Mouse (Mus musculus): Measurements from ENCODE around the gene Prpf6. TPM values are rescaled to one million over a fixed set of nuclear protein-coding genes. Genes with fewer than 3 reads are reported as not detected.

The Prpf6 gene
- total and polyA plus RNA-seq, 3 experiments = 58.7 to 69.4 TPM; not detected in 1

DNA sequence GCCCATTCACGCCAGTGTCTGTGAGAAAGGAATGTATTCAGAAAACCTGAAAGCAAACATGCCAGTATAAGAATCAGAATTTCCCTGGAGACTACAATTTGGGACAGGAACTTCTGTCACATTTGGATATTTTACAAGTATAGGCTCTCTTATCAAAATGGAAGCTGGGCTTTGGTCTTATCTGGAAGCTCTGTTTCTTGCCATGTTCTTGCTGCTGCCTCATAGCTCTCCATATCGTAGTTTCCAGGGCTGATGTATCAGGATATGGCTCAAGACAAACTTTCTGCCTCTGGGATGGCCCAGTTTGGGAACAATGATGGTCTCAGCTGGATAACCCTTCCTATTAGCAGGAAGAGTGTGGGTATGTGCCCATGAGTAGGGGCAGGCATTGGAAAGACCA lies 15.1 kb upstream of the Prpf6 start (continued):
- no peak for TF ChIP-seq UBTF (IDR thresholded peaks at IDR 0.05; ENCODE audit: borderline replicate concordance, insufficient read depth, low read depth, low read length)

DNA sequence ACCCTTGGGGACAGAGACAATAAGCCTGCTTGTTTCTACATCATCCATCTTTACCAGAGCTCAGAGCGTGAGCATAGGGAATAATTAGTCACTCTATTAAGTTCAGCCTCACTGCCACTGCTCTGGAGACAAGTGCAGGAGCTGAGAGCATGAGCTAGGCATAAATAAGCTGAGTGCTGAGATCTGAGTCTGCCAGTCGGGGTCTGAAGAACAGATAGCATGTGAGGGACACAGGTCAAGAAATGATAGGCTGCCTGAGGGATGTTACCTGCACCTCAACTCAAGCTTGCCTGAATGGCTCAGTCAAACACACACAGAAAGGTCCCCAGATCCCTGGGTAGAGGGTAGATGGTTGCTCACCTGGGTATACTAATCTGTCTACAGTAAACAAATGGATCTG lies 14.5 kb upstream of the Prpf6 start:
- no peak for DNase-seq (ENCODE audit: low read depth, low spot score)
- Histone ChIP-seq H3K36me3 (ENCODE audit: control insufficient read depth in 1 of 2, insufficient read depth in 2 of 2, low read length in 2 of 2) (peaks cover 0 to 21% of the 10 kb centered on the region in 2 experiments; a peak in 2 of 4 replicates), H3K4me3 (ENCODE audit: control insufficient read depth in 1 of 2, insufficient read depth in 1 of 2, low read depth in 2 of 2, low read length in 2 of 2) (no peak overlapping the region), H3K79me2 (ENCODE audit: control insufficient read depth, insufficient read depth, low read length, poor library complexity) (peaks cover 8% of the 10 kb centered on the region), H3K27ac (ENCODE audit: control insufficient read depth, low read depth, low read length) (no peak overlapping the region), H3K9me3 (replicated peaks; ENCODE audit: insufficient read depth, low read length) (no peaks in the 10 kb centered on the region), H3K4me1 (ENCODE audit: control insufficient read depth in 1 of 2, insufficient read depth in 2 of 2, low read length in 2 of 2) (peaks cover 17 to 20% of the 10 kb centered on the region in 2 experiments), H3K27me3 (ENCODE audit: control insufficient read depth in 1 of 2, insufficient read depth in 2 of 2, low read length in 2 of 2) (no peaks in the 10 kb centered on the region), H3K9ac (ENCODE audit: control insufficient read depth, low read depth, low read length, poor library complexity, severe bottlenecking) (no peak overlapping the region)
- TF ChIP-seq POLR2AphosphoS2 (IDR thresholded peaks at IDR 0.05; ENCODE audit: low read length) = no peak
- TF ChIP-seq ZMIZ1 (IDR thresholded peaks at IDR 0.05; ENCODE audit: low read depth, low read length) = no peak
- TF ChIP-seq MXI1 (IDR thresholded peaks at IDR 0.05; ENCODE audit: low read depth, low read length) = no peak
- TF ChIP-seq KAT2A (conservative IDR thresholded peaks at IDR 0.05; ENCODE audit: low read depth, low read length) = no peak
- no peak for TF ChIP-seq MEF2A (IDR thresholded peaks at IDR 0.05; ENCODE audit: extremely low read depth, insufficient replicate concordance, low read depth, low read length, poor library complexity, severe bottlenecking)
- TF ChIP-seq E2F4 (IDR thresholded peaks at IDR 0.05; ENCODE audit: borderline replicate concordance, low read depth, low read length) = no peak
- TF ChIP-seq CHD2 (IDR thresholded peaks at IDR 0.05; ENCODE audit: low read length) = no peak
- TF ChIP-seq POLR2AphosphoS5 (IDR thresholded peaks at IDR 0.05; ENCODE audit: borderline replicate concordance, low read depth, low read length) = no peak
- TF ChIP-seq HCFC1 (IDR thresholded peaks at IDR 0.05; ENCODE audit: low read depth, low read length) = no peak
- no peak for TF ChIP-seq TAL1 (IDR thresholded peaks at IDR 0.05; ENCODE audit: low read length)
- TF ChIP-seq CHD1 (IDR thresholded peaks at IDR 0.05; ENCODE audit: low read depth, low read length) = no peak
- TF ChIP-seq EP300 (IDR thresholded peaks at IDR 0.05; ENCODE audit: low read depth in 1 of 2, low read length in 2 of 2) = no peak
- TF ChIP-seq TBP (IDR thresholded peaks at IDR 0.05; ENCODE audit: low read depth, low read length) = no peak

DNA sequence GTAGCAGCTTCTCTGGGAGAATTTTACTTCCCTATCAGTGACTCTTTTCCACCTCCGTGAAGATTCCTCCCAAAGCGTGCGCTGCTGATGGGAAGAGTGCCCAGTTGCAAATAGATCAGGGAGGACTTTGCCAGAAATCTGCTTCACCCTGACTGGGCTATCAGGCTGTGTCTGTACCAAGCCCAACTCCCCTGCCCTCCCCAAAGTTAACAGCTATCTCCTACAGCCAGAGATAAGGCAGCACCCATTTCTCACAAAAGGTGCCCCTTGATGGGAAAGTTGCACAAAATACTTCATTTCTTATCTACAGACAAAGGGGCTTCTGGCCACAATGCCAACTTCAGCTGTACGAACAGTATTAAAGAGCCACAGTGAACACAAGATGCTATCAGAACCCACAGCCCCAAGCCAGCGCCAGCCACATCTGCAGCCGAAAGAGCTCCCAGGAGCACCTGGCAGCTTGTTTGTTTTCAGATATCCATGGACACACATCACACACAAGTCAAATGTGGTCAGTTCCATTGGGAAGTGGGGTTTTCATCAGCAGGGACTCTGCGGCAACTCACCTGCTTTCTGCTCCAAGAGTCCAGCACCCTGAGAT lies 13.6 kb upstream of the Prpf6 start:
- DNase-seq (ENCODE audit: low read depth, low spot score) = peak; percentile 57
- Histone ChIP-seq H3K36me3 (ENCODE audit: control insufficient read depth in 1 of 2, insufficient read depth in 2 of 2, low read length in 2 of 2) (peaks cover 0 to 22% of the 10 kb centered on the region in 2 experiments; a peak in 2 of 4 replicates), H3K9ac (ENCODE audit: control insufficient read depth, low read depth, low read length, poor library complexity, severe bottlenecking) (no peak overlapping the region), H3K4me3 (ENCODE audit: control insufficient read depth in 1 of 2, insufficient read depth in 1 of 2, low read depth in 2 of 2, low read length in 2 of 2) (no peak overlapping the region), H3K79me2 (ENCODE audit: control insufficient read depth, insufficient read depth, low read length, poor library complexity) (peaks cover 8% of the 10 kb centered on the region), H3K27me3 (ENCODE audit: control insufficient read depth in 1 of 2, insufficient read depth in 2 of 2, low read length in 2 of 2) (no peaks in the 10 kb centered on the region), H3K4me1 (ENCODE audit: control insufficient read depth in 1 of 2, insufficient read depth in 2 of 2, low read length in 2 of 2) (peaks cover 18 to 20% of the 10 kb centered on the region in 2 experiments), H3K9me3 (replicated peaks; ENCODE audit: insufficient read depth, low read length) (no peaks in the 10 kb centered on the region), H3K27ac (ENCODE audit: control insufficient read depth, low read depth, low read length) (0 out of 2 replicates have a peak overlapping the region, but pooled peaks have one; percentile 2)
- TF ChIP-seq UBTF (IDR thresholded peaks at IDR 0.05; ENCODE audit: borderline replicate concordance, insufficient read depth, low read depth, low read length) (no peak), ELF1 (IDR thresholded peaks at IDR 0.05; ENCODE audit: low read depth, low read length) (no peak), GATA1 (IDR thresholded peaks at IDR 0.05; ENCODE audit: low read depth, low read length) (peak; percentile 69; the same call in 1 of the 2 replicates), HCFC1 (IDR thresholded peaks at IDR 0.05; ENCODE audit: low read depth, low read length) (no peak), POLR2AphosphoS2 (IDR thresholded peaks at IDR 0.05; ENCODE audit: low read length) (no peak), NRF1 (IDR thresholded peaks at IDR 0.05; ENCODE audit: insufficient read depth, low read depth, low read length, poor library complexity, severe bottlenecking) (no peak), ETS1 (IDR thresholded peaks at IDR 0.05; ENCODE audit: low read depth, low read length) (peak; percentile 88), POLR2AphosphoS5 (IDR thresholded peaks at IDR 0.05; ENCODE audit: borderline replicate concordance, low read depth, low read length) (no peak), ZNF384 (IDR thresholded peaks at IDR 0.05; ENCODE audit: low read depth, low read length) (no peak), JUND (IDR thresholded peaks at IDR 0.05; ENCODE audit: low read depth, low read length) (no peak), TBP (IDR thresholded peaks at IDR 0.05; ENCODE audit: low read depth, low read length) (no peak), NELFE (IDR thresholded peaks at IDR 0.05; ENCODE audit: low read depth, low read length) (no peak), MAZ (IDR thresholded peaks at IDR 0.05; ENCODE audit: low read depth, low read length) (no peak), BHLHE40 (IDR thresholded peaks at IDR 0.05; ENCODE audit: borderline replicate concordance, low read depth, low read length) (peak; percentile 26; the same call in 1 of the 2 replicates), ZC3H11A (IDR thresholded peaks at IDR 0.05; ENCODE audit: low read depth, low read length) (no peak), RCOR1 (IDR thresholded peaks at IDR 0.05; ENCODE audit: low read depth, low read length) (0 out of 2 replicates have a peak, but pooled peaks have one; percentile 45), E2F4 (IDR thresholded peaks at IDR 0.05; ENCODE audit: borderline replicate concordance, low read depth, low read length) (no peak), MEF2A (IDR thresholded peaks at IDR 0.05; ENCODE audit: extremely low read depth, insufficient replicate concordance, low read depth, low read length, poor library complexity, severe bottlenecking) (no peak), CTCF (IDR thresholded peaks at IDR 0.05 in 2 of 3, conservative IDR thresholded peaks at IDR 0.05 in 1 of 3; ENCODE audit: control insufficient read depth in 1 of 3, insufficient read depth in 1 of 3, low read depth in 2 of 3, low read length in 3 of 3, poor library complexity in 1 of 3, severe bottlenecking in 1 of 3) (no peak), POLR2A (IDR thresholded peaks at IDR 0.05; ENCODE audit: control insufficient read depth in 1 of 2, insufficient read depth in 1 of 2, low read depth in 1 of 2, low read length in 2 of 2, poor library complexity in 1 of 2) (no peak)
